Mouse (Mus musculus) lung, adult 2 months (tissue): Measurements from ENCODE around the gene Gfra4. TPM values are rescaled to one million over a fixed set of nuclear protein-coding genes. Genes with fewer than 3 reads are reported as not detected.

Experiments used
- DNase-seq: peaks from one replicate; pipeline ENCODE4 v3.0.0; 2022
- H3K4me1 ChIP-seq: fragments of 200-500 bp; 2 replicates; pipeline ENCODE4 v1.6.1; 2011; ENCODE audit warnings: low read length; ENCODE audit not compliant: control insufficient read depth, insufficient read depth
- H3K4me3 ChIP-seq: fragments of 200-500 bp; replicated peaks from 2 replicates; pipeline ENCODE3; 2011; ENCODE audit warnings: low read depth, mild to moderate bottlenecking, control low read depth, low read length; ENCODE audit errors: extremely low read depth
- CTCF ChIP-seq: fragments of 200-500 bp; IDR thresholded peaks from 2 replicates; pipeline ENCODE4 v1.5.1; 2011; ENCODE audit warnings: mild to moderate bottlenecking, low read length, control low read depth; ENCODE audit not compliant: insufficient read depth
- POLR2A ChIP-seq: fragments of 200-500 bp; IDR thresholded peaks from 2 replicates; pipeline ENCODE4 v1.6.1; 2011; ENCODE audit warnings: low read depth, mild to moderate bottlenecking, control low read depth, low read length, borderline replicate concordance; ENCODE audit errors: extremely low read depth
- WGBS: fragments of 180-500 bp; shearing (Covaris S2); methylation state at CpG from one replicate; pipeline ENCODE4 v1.1.7; 2018; 5-methylcytosine and 5-hydroxymethylcytosine counted together
- polyA plus RNA-seq: library from polyadenylated mRNA; depleted of rRNA; stranded (reverse); fragments of >200 nt; gene quantifications from 2 replicates; pipeline ENCODE4 v1.2.3, GENCODE M21; 2012

The Gfra4 gene
- polyA plus RNA-seq, 1 experiment, result 7.3 TPM

GRCm38 (mm10) chr2:131052862-131053418 is 10.1 kb upstream of the Gfra4 start:
- H3K4me3 ChIP-seq, result no peak overlapping the region
- DNase-seq, result peak; percentile 1
- 68% methylated on average over 6 of the region's 6 CpGs for WGBS
- TF ChIP-seq CTCF (no peak), POLR2A (no peak)
- H3K4me1 ChIP-seq, result peaks cover 9% of the 10 kb centered on the region

- H3K4me3 ChIP-seq, result no peak overlapping the region
Observed at GRCm38 (mm10) chr2:131052043-131052442, 9.2 kb upstream of the Gfra4 start.

GRCm38 (mm10) chr2:131046025-131046424 is 3.1 kb upstream of the Gfra4 start:
- TF ChIP-seq POLR2A (no peak), CTCF (no peak)
- WGBS, result 72% methylated on average over 2 of the region's 2 CpGs

More at GRCm38 (mm10) chr2:131052043-131052442, 9.2 kb upstream of the Gfra4 start:
- no peak for DNase-seq
- TF ChIP-seq CTCF (no peak), POLR2A (no peak)
- H3K4me1 ChIP-seq, result peaks cover 9% of the 10 kb centered on the region
- 71% methylated on average over 5 of the region's 5 CpGs for WGBS

GRCm38 (mm10) chr2:131044989-131045720 is 2.3 kb upstream of the Gfra4 start:
- WGBS, result 40% methylated on average over 9 of the region's 9 CpGs
- no peak overlapping the region for H3K4me3 ChIP-seq
- DNase-seq, result no peak
- TF ChIP-seq CTCF, result no peak
- TF ChIP-seq POLR2A, result no peak
- H3K4me1 ChIP-seq, result no peaks in the 10 kb centered on the region

More at GRCm38 (mm10) chr2:131046025-131046424, 3.1 kb upstream of the Gfra4 start:
- H3K4me1 ChIP-seq, result no peaks in the 10 kb centered on the region
- no peak for DNase-seq
- no peak overlapping the region for H3K4me3 ChIP-seq

GRCm38 (mm10) chr2:131044354-131044852 is 1.5 kb upstream of the Gfra4 start:
- DNase-seq, result no peak
- TF ChIP-seq CTCF, result no peak
- no peak for TF ChIP-seq POLR2A
- Histone ChIP-seq H3K4me1 (no peaks in the 10 kb centered on the region), H3K4me3 (no peak overlapping the region)
- WGBS, result 10% methylated on average over 7 of the region's 7 CpGs

- WGBS, result 4% methylated on average over 113 of the region's 115 CpGs
- Histone ChIP-seq H3K4me3 (peak overlapping the region; percentile 10), H3K4me1 (peaks cover 5% of the 10 kb centered on the region; the same call in 1 of the 2 replicates)
- TF ChIP-seq POLR2A (no peak), CTCF (no peak)
- no peak for DNase-seq
Observed at GRCm38 (mm10) chr2:131040854-131041825, 1.7 kb downstream of the Gfra4 start.

GRCm38 (mm10) chr2:131038675-131039074 is 4.2 kb downstream of the Gfra4 start:
- WGBS, result 84% methylated on average over 5 of the region's 5 CpGs
- peaks cover 5% of the 10 kb centered on the region; the same call in 1 of the 2 replicates for H3K4me1 ChIP-seq
- TF ChIP-seq CTCF (no peak), POLR2A (no peak)

GRCm38 (mm10) chr2:131038197-131038596 is 4.7 kb downstream of the Gfra4 start:
- no peak for DNase-seq
- TF ChIP-seq CTCF (no peak), POLR2A (no peak)
- 92% methylated on average over 6 of the region's 6 CpGs for WGBS
- Histone ChIP-seq H3K4me3 (no peak overlapping the region), H3K4me1 (peaks cover 5% of the 10 kb centered on the region; the same call in 1 of the 2 replicates)

More at GRCm38 (mm10) chr2:131038675-131039074, 4.2 kb downstream of the Gfra4 start:
- DNase-seq, result no peak
- no peak overlapping the region for H3K4me3 ChIP-seq

GRCm38 (mm10) chr2:131037226-131037990 is 5.5 kb downstream of the Gfra4 start:
- peak; percentile 34 for DNase-seq
- TF ChIP-seq POLR2A (no peak), CTCF (no peak)
- 25% methylated on average over 17 of the region's 17 CpGs for WGBS

GRCm38 (mm10) chr2:131036757-131037156 is 6.1 kb downstream of the Gfra4 start:
- TF ChIP-seq POLR2A, result no peak
- no peak for TF ChIP-seq CTCF
- H3K4me3 ChIP-seq, result no peak overlapping the region
- H3K4me1 ChIP-seq, result peaks cover 5% of the 10 kb centered on the region; the same call in 1 of the 2 replicates
- no peak for DNase-seq

More at GRCm38 (mm10) chr2:131037226-131037990, 5.5 kb downstream of the Gfra4 start:
- Histone ChIP-seq H3K4me1 (peaks cover 5% of the 10 kb centered on the region; the same call in 1 of the 2 replicates), H3K4me3 (no peak overlapping the region)
